Mouse (Mus musculus) myocyte (in vitro differentiated cells): ENCODE results near the gene Ctf2. TPM values are rescaled to one million over a fixed set of nuclear protein-coding genes. Genes with fewer than 3 reads are reported as not detected.

ENCODE experiments used
- H3K27me3 ChIP-seq: one replicate; pipeline ENCODE4 v1.6.1; 2011; ENCODE audit not compliant: control insufficient read depth, insufficient read depth, insufficient read length
- H3K36me3 ChIP-seq: one replicate; pipeline ENCODE4 v1.6.1; 2011; ENCODE audit not compliant: control insufficient read depth, insufficient read depth
- H3K4me2 ChIP-seq: one replicate; pipeline ENCODE4 v1.6.1; 2011; ENCODE audit warnings: low read depth, control low read depth
- H3K4me3 ChIP-seq: one replicate; pipeline ENCODE4 v1.5.1; 2011; ENCODE audit warnings: mild to moderate bottlenecking, control low read depth, moderate library complexity
- H3K79me2 ChIP-seq: one replicate; pipeline ENCODE4 v1.6.1; 2011; ENCODE audit not compliant: control insufficient read depth, insufficient read depth
- H3ac ChIP-seq: one replicate; pipeline ENCODE4 v1.6.1; 2011; ENCODE audit not compliant: control insufficient read depth, insufficient read length
- CEBPB ChIP-seq: IDR thresholded peaks from 2 replicates; pipeline ENCODE4 v1.6.1; 2011; ENCODE audit warnings: mild to moderate bottlenecking, moderate library complexity; ENCODE audit not compliant: poor library complexity, insufficient read depth, severe bottlenecking
- E2F4 ChIP-seq: IDR thresholded peaks from one replicate; pipeline ENCODE4 v1.6.1; 2011; ENCODE audit warnings: mild to moderate bottlenecking, control low read depth, moderate library complexity; ENCODE audit not compliant: insufficient read depth
- MAX ChIP-seq: IDR thresholded peaks from one replicate; pipeline ENCODE4 v1.6.1; 2011; ENCODE audit warnings: low read depth, mild to moderate bottlenecking, control low read depth
- MYOD1 ChIP-seq, 3 experiments: IDR thresholded peaks; one replicate each; pipeline ENCODE4 v1.6.1; 2011; ENCODE audit warnings: control low read depth in 2 of 3, low read depth in 2 of 3, mild to moderate bottlenecking in 2 of 3, moderate library complexity in 1 of 3; ENCODE audit not compliant: insufficient read length in 2 of 3, control insufficient read depth in 1 of 3
- MYOG ChIP-seq, 3 experiments: IDR thresholded peaks; one replicate each; pipeline ENCODE4 v1.6.1; 2011; ENCODE audit warnings: control low read depth in 2 of 3, low read depth in 2 of 3, mild to moderate bottlenecking in 2 of 3; ENCODE audit not compliant: insufficient read length in 2 of 3, control insufficient read depth in 1 of 3, insufficient read depth in 1 of 3
- POLR2A ChIP-seq: IDR thresholded peaks from one replicate; pipeline ENCODE4 v1.6.1; 2011; ENCODE audit warnings: low read depth, mild to moderate bottlenecking, control low read depth, moderate library complexity; ENCODE audit not compliant: insufficient read length
- POLR2AphosphoS2 ChIP-seq: IDR thresholded peaks from one replicate; pipeline ENCODE4 v1.6.1; 2011; ENCODE audit warnings: low read depth, control low read depth; ENCODE audit not compliant: insufficient read length
- REST ChIP-seq: IDR thresholded peaks from one replicate; pipeline ENCODE4 v1.6.1; 2011; ENCODE audit warnings: mild to moderate bottlenecking, control low read depth, moderate library complexity; ENCODE audit not compliant: insufficient read depth, insufficient read length
- SRF ChIP-seq: IDR thresholded peaks from one replicate; pipeline ENCODE4 v1.6.1; 2011; ENCODE audit warnings: low read depth; ENCODE audit not compliant: control insufficient read depth, insufficient read length
- TCF12 ChIP-seq: IDR thresholded peaks from one replicate; pipeline ENCODE4 v1.6.1; 2011; ENCODE audit warnings: mild to moderate bottlenecking, control low read depth; ENCODE audit not compliant: poor library complexity, insufficient read depth, severe bottlenecking
- TCF3 ChIP-seq: IDR thresholded peaks from one replicate; pipeline ENCODE4 v1.6.1; 2011; ENCODE audit warnings: low read depth, control low read depth; ENCODE audit not compliant: insufficient read length
- USF1 ChIP-seq: IDR thresholded peaks from one replicate; pipeline ENCODE4 v1.6.1; 2011; ENCODE audit warnings: low read depth, mild to moderate bottlenecking, control low read depth, moderate library complexity
- polyA plus RNA-seq: library from polyadenylated mRNA; unstranded; fragments of >200 nt; fragmentation: generic; extraction: Trizol; gene quantifications from one replicate; pipeline ENCODE4 v1.2.1, GENCODE M21; 2012; ENCODE audit warnings: missing spikeins

Ctf2 gene
- polyA plus RNA-seq, 1 experiment = 0.14 TPM

DNA sequence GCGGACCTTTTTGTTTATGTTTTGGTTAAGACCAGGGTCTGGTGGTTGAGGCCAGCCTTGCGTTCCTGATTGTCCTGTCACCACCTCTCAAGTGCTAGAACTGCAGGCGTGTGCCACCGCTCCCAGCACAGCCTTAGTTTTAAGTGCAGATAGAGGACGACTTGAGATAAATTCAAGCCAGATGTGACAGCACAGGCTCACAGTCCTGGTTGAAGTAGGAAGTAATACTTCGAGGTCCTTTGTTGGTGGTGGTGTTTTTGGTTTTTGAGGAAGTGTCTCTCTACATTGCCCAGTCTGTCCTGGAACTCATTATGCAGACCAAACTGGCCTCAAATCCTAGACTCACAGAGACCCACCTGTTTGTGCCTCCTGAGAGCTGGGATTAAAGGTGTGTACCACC, 27.8 kb upstream of the Ctf2 start:
- Histone ChIP-seq H3K36me3 (peaks cover 21% of the 10 kb centered on the region), H3K4me2 (no peak overlapping the region), H3ac (no peak overlapping the region), H3K27me3 (no peaks in the 10 kb centered on the region), H3K4me3 (no peak overlapping the region), H3K79me2 (peaks cover 7% of the 10 kb centered on the region)
- TF ChIP-seq USF1 = no peak

DNA sequence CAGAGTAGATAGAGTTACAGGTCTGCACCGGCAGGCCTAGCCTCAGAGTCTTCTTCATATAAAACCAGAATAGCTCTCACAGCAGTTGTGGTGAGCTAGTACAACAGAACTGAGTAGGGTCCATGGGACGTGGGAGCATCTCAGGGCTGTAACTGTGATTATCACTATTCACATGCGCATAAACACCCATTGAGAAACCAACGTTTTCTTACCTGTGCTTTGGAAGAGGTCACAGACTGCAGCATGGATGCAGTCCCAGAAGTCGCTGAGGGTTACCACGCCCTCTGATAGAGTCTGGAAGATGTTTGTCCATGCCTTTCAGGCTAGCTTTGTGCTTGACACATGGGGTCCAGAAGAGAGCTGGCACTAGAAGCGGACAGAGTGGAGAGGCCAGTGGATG, 21.8 kb upstream of the Ctf2 start:
- Histone ChIP-seq H3K79me2 (peaks cover 7% of the 10 kb centered on the region), H3K36me3 (peaks cover 22% of the 10 kb centered on the region), H3K4me2 (no peak overlapping the region), H3K27me3 (no peaks in the 10 kb centered on the region), H3K4me3 (no peak overlapping the region), H3ac (no peak overlapping the region)
- no peak for TF ChIP-seq REST
- no peak for TF ChIP-seq MYOD1 (IDR thresholded peaks at IDR 0.05; ENCODE audit: control insufficient read depth in 1 of 3, insufficient read length in 2 of 3, low read depth in 2 of 3)
- TF ChIP-seq USF1 = no peak
- TF ChIP-seq MAX = no peak
- no peak for TF ChIP-seq CEBPB
- no peak for TF ChIP-seq MYOG (IDR thresholded peaks at IDR 0.05; ENCODE audit: control insufficient read depth in 1 of 3, insufficient read depth in 1 of 3, insufficient read length in 2 of 3, low read depth in 2 of 3)
- no peak for TF ChIP-seq E2F4
- no peak for TF ChIP-seq POLR2A
- no peak for TF ChIP-seq POLR2AphosphoS2
- TF ChIP-seq SRF = no peak
- TF ChIP-seq TCF12 = no peak
- TF ChIP-seq TCF3 = no peak

DNA sequence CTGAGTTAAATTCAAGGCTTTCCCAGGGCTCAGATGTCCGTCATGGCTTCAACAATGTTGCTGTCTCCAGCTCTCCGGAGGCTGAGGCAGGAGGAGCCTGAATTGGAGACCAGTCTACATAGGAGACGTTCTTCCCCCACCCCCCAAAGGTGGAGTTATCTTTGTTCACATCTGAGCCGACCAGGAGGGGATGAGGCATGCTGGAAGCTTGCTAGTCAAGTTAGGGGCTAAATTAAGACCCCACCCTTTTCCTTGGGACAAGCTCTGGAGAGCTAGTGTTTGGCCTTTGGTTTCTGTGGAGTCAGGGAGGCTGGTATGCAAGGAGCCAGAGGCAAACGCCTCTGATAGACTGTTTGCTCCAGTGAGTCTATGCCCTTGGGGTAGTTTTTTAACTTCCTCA, 21.2 kb upstream of the Ctf2 start:
- Histone ChIP-seq H3K79me2 (peaks cover 7% of the 10 kb centered on the region), H3K36me3 (peaks cover 22% of the 10 kb centered on the region), H3K27me3 (no peaks in the 10 kb centered on the region)

DNA sequence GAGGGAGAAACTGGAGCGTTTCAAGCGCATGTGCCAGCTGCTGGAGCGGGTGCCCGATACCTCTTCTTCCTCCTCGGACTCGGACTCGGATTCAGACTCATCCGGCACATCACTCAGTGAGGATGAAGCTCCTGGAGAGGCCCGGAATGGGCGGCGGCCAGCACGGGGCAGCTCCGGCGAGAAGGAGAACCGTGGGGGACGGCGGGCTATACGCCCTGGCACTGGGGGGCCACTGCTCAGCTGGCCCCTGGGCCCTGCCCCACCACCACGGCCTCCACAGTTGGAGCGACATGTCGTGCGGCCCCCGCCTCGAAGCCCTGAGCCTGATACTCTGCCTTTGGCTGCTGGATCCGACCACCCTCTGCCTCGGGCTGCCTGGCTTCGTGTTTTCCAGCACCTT, 20.1 kb upstream of the Ctf2 start:
- Histone ChIP-seq H3K4me3 (no peak overlapping the region), H3K27me3 (no peaks in the 10 kb centered on the region), H3K36me3 (peaks cover 16% of the 10 kb centered on the region), H3K4me2 (no peak overlapping the region), H3ac (no peak overlapping the region), H3K79me2 (no peaks in the 10 kb centered on the region)
- TF ChIP-seq POLR2A (no peak), TCF12 (no peak), MAX (no peak), MYOG (IDR thresholded peaks at IDR 0.05; ENCODE audit: control insufficient read depth in 1 of 3, insufficient read depth in 1 of 3, insufficient read length in 2 of 3, low read depth in 2 of 3) (no peak), POLR2AphosphoS2 (no peak), CEBPB (no peak), MYOD1 (IDR thresholded peaks at IDR 0.05; ENCODE audit: control insufficient read depth in 1 of 3, insufficient read length in 2 of 3, low read depth in 2 of 3) (no peak), REST (no peak), SRF (no peak), E2F4 (no peak), TCF3 (no peak), USF1 (no peak)

More for the DNA sequence above, 21.2 kb upstream of the Ctf2 start:
- TF ChIP-seq MAX = no peak
- no peak for TF ChIP-seq POLR2A
- no peak for TF ChIP-seq SRF
- TF ChIP-seq MYOD1 (IDR thresholded peaks at IDR 0.05; ENCODE audit: control insufficient read depth in 1 of 3, insufficient read length in 2 of 3, low read depth in 2 of 3) = no peak
- no peak for TF ChIP-seq TCF12
- TF ChIP-seq CEBPB = no peak
- no peak for TF ChIP-seq USF1
- no peak for TF ChIP-seq MYOG (IDR thresholded peaks at IDR 0.05; ENCODE audit: control insufficient read depth in 1 of 3, insufficient read depth in 1 of 3, insufficient read length in 2 of 3, low read depth in 2 of 3)
- TF ChIP-seq E2F4 = no peak
- TF ChIP-seq POLR2AphosphoS2 = no peak
- no peak for TF ChIP-seq REST
- no peak for TF ChIP-seq TCF3
- no peak overlapping the region for H3K4me2 ChIP-seq
- H3ac ChIP-seq = no peak overlapping the region
- no peak overlapping the region for H3K4me3 ChIP-seq

DNA sequence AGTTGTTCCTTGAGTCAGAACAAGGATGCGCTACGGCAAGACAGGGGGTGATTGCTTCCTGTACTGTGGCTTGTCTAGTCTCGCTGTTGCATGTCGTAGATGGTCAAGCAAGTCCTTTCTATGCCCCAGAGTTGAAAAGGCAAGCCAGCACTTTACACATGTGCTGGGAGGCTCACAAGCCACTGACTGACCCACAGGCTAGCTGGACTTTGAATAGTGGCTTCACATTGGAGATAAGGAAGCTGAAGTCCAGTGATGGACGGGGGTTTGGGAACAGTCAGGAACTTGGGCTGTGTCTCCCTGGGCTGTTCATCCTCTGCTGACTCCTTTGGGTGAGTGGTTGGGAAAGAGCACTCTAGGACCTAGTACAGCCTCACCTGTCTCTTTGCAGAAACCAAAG, 19.7 kb upstream of the Ctf2 start:
- Histone ChIP-seq H3ac (no peak overlapping the region), H3K4me3 (no peak overlapping the region), H3K4me2 (no peak overlapping the region), H3K79me2 (no peaks in the 10 kb centered on the region), H3K27me3 (no peaks in the 10 kb centered on the region), H3K36me3 (peaks cover 14% of the 10 kb centered on the region)
- TF ChIP-seq SRF = no peak
- TF ChIP-seq USF1 = no peak
- TF ChIP-seq CEBPB = no peak
- no peak for TF ChIP-seq POLR2AphosphoS2
- TF ChIP-seq TCF12 = no peak
- TF ChIP-seq MYOG (IDR thresholded peaks at IDR 0.05; ENCODE audit: control insufficient read depth in 1 of 3, insufficient read depth in 1 of 3, insufficient read length in 2 of 3, low read depth in 2 of 3) = no peak
